Mouse (Mus musculus) embryonic facial prominence, embryonic 14.5 days (tissue): ENCODE data around the gene Foxi1. TPM values are rescaled to one million over a fixed set of nuclear protein-coding genes. Genes with fewer than 3 reads are reported as not detected.

ENCODE experiments used
- polyA plus RNA-seq: library from polyadenylated mRNA; unstranded; fragments of >200 nt; fragmentation: Nextera tagmentation; extraction: Ambion mirVana; gene quantifications from 2 replicates; pipeline ENCODE4 v1.2.1, GENCODE M21; 2014

The Foxi1 gene
- polyA plus RNA-seq, 1 experiment from 2014 or later, result 0.99 TPM

Other genes starting within 250 kb of the Foxi1 start
- 0.09 and 0.22 TPM in 2 replicates for gene Kcnmb1, start 245.1 kb downstream of the Foxi1 start, polyA plus RNA-seq
- 5.0 and 7.2 TPM in 2 replicates for gene Kcnip1, start 214.9 kb downstream of the Foxi1 start, polyA plus RNA-seq
- gene Lcp2, start 161.2 kb downstream of the Foxi1 start, polyA plus RNA-seq, result 4.9 and 6.4 TPM in 2 replicates
- gene 4930469K13Rik, start 109.5 kb downstream of the Foxi1 start, polyA plus RNA-seq, result 0.54 and 0.72 TPM in 2 replicates
- 0.46 and 0.90 TPM in 2 replicates for gene Fam196b, start 106.7 kb upstream of the Foxi1 start, polyA plus RNA-seq